Mouse (Mus musculus) intestine, postnatal 0 days (tissue): ENCODE results near the gene P2rx4. TPM values are rescaled to one million over a fixed set of nuclear protein-coding genes. Genes with fewer than 3 reads are reported as not detected.

ENCODE experiments used
- ATAC-seq: fragments of 200-750 bp; cut with Nextera tagmentation; 2 replicates; pipeline ENCODE4 v1.8.0; 2017; ENCODE audit warnings: mild to moderate bottlenecking, moderate TSS enrichment, moderate library complexity
- H3K27ac ChIP-seq: fragments of 300-500 bp; sonication (generic); 2 replicates; pipeline ENCODE4 v1.5.1; 2014; ENCODE audit warnings: mild to moderate bottlenecking, low read depth, low read length, moderate library complexity
- H3K27me3 ChIP-seq: fragments of 300-500 bp; sonication (generic); replicated peaks from 2 replicates; pipeline ENCODE4 v1.6.1; 2014; ENCODE audit warnings: low read length, mixed read lengths; ENCODE audit not compliant: control insufficient read depth, insufficient read depth
- H3K36me3 ChIP-seq: fragments of 300-500 bp; sonication (generic); 2 replicates; pipeline ENCODE4 v1.6.1; 2014; ENCODE audit warnings: mild to moderate bottlenecking, moderate library complexity; ENCODE audit not compliant: control insufficient read depth, insufficient read depth
- H3K4me1 ChIP-seq: fragments of 300-500 bp; sonication (generic); replicated peaks from 2 replicates; pipeline ENCODE4 v1.6.1; 2014; ENCODE audit warnings: antibody characterized with exemption, low read length, mixed read lengths; ENCODE audit not compliant: control insufficient read depth, insufficient read depth
- H3K4me2 ChIP-seq: fragments of 300-500 bp; sonication (generic); replicated peaks from 2 replicates; pipeline ENCODE4 v1.6.1; 2014; ENCODE audit warnings: low read depth, mild to moderate bottlenecking, moderate library complexity
- H3K4me3 ChIP-seq: fragments of 300-500 bp; sonication (generic); 2 replicates; pipeline ENCODE4 v1.5.1; 2014; ENCODE audit warnings: low read depth, low read length
- H3K9ac ChIP-seq: fragments of 300-500 bp; sonication (generic); 2 replicates; pipeline ENCODE4 v1.6.1; 2014; ENCODE audit warnings: mild to moderate bottlenecking, low read depth, low read length
- H3K9me3 ChIP-seq: fragments of 300-500 bp; sonication (generic); 2 replicates; pipeline ENCODE4 v1.6.1; 2016; ENCODE audit warnings: mixed run types; ENCODE audit not compliant: control insufficient read depth
- CTCF ChIP-seq: sonication (generic); IDR thresholded peaks from 2 replicates; pipeline ENCODE4 v1.5.1; 2016; ENCODE audit warnings: low read depth, mild to moderate bottlenecking, control low read depth, antibody characterized with exemption, moderate library complexity
- WGBS: fragments of 180-500 bp; shearing (Covaris S2); extraction: QIAGEN DNeasy Blood & Tissue Kit; methylation state at CpG from one replicate; pipeline ENCODE4 v1.1.7; 2014; 5-methylcytosine and 5-hydroxymethylcytosine counted together
- polyA plus RNA-seq: library from polyadenylated mRNA; unstranded; fragments of >200 nt; fragmentation: Nextera tagmentation; extraction: Ambion mirVana; gene quantifications from 2 replicates; pipeline ENCODE4 v1.2.1, GENCODE M21; 2015

Gene P2rx4
- polyA plus RNA-seq, 1 experiment from 2014 or later, result 90.3 TPM

DNA sequence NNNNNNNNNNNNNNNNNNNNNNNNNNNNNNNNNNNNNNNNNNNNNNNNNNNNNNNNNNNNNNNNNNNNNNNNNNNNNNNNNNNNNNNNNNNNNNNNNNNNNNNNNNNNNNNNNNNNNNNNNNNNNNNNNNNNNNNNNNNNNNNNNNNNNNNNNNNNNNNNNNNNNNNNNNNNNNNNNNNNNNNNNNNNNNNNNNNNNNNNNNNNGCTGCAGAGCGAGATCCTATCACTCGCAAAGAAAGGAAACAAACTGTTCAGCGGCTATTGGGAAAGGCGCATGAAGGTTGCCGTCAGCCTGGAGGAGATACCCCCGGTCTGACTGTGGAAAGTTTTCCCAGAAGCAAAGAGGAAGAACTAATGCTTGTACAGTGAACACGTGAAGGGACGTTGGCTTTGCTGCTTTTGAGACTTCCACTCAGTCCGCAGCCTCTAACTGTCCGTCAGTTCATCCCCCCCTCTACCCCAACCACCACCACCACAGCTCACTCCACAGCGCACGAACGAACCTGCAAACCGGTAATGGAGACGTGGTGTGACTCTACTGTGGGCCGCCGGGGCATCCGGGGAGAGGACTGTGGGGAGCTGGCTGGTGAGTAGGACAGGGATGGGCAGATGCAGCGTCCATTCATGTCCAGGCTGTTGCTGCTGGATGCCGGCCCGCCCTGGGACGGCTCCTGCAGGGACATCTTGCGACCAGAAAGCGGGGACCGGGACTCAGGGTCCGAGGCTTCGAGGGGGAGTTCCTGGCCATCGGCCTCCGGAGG, 56.1 kb downstream of the P2rx4 start:
- H3K9ac ChIP-seq, result no peak overlapping the region
- ATAC-seq, result no peak

DNA sequence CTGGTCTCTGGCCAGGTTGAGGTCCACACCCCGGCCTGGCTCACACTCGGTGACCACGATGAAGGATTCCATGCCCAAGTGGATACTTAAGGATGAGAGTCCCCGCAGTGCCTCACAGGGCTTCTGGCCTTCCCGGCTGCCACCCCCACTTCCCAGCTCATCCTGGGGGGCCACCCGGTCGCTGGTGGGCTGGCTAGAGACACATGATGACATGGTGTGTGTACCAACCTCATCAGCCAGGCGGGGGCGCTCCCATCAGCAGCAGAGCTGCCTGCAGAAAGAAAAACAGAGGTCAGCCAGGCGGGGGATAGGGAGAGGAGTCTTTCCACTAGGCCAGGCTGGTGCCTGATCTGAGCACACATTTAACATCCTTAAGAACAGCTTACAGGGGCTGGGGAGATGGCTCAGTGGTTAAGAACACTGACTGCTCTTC, 56.7 kb downstream of the P2rx4 start:
- H3K9me3 ChIP-seq, result no peaks in the 10 kb centered on the region
- no peaks in the 10 kb centered on the region for H3K27me3 ChIP-seq
- peak; percentile 64 for TF ChIP-seq CTCF
- H3K4me2 ChIP-seq, result peak overlapping the region; percentile 21; the same call in 1 of the 2 replicates
- 70% methylated on average over 10 of the region's 10 CpGs for WGBS
- no peak overlapping the region for H3K4me3 ChIP-seq
- ATAC-seq, result no peak
- H3K9ac ChIP-seq, result no peak overlapping the region
- H3K4me1 ChIP-seq, result 0 out of 2 replicates have a peak, but pooled peaks cover 2% of the 10 kb centered on the region
- H3K36me3 ChIP-seq, result peaks cover 10% of the 10 kb centered on the region; the same call in 1 of the 2 replicates
- H3K27ac ChIP-seq, result peak overlapping the region; percentile 46; the same call in 1 of the 2 replicates

More for the DNA sequence above, 56.1 kb downstream of the P2rx4 start:
- Histone ChIP-seq H3K9me3 (no peaks in the 10 kb centered on the region), H3K4me3 (no peak overlapping the region), H3K4me2 (peak overlapping the region; percentile 21), H3K27ac (peak overlapping the region; percentile 46; the same call in 1 of the 2 replicates), H3K36me3 (peaks cover 10% of the 10 kb centered on the region; the same call in 1 of the 2 replicates), H3K27me3 (no peaks in the 10 kb centered on the region), H3K4me1 (no peaks in the 10 kb centered on the region)
- TF ChIP-seq CTCF, result no peak
- 61% methylated on average over 29 of the region's 29 CpGs for whole genome bisulfite sequencing

DNA sequence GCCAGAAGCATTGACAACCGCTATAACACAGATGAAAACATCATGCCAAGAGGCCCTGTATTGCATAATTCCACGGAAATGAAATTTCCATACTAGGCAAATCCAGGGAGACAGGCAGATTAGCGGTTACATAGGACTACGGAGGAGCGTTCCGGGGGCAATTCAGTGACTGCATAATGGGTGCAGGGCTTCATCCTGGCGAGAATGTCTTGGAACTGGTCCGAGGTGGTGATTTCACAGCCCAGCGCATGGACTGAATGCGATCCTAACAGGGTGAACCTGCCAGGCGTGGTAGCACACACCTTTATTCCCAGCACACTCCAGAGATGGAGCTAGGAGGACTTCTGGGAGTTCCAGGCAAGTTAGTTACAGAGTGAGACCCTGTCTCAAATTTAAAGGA, 59.9 kb downstream of the P2rx4 start:
- no peak for ATAC-seq
- Histone ChIP-seq H3K36me3 (peaks cover 7% of the 10 kb centered on the region; the same call in 1 of the 2 replicates), H3K4me2 (no peak overlapping the region), H3K9me3 (no peaks in the 10 kb centered on the region), H3K27me3 (no peaks in the 10 kb centered on the region), H3K4me1 (0 out of 2 replicates have a peak, but pooled peaks cover 2% of the 10 kb centered on the region), H3K9ac (no peak overlapping the region), H3K27ac (no peak overlapping the region), H3K4me3 (no peak overlapping the region)
- WGBS, result 88% methylated on average over 11 of the region's 11 CpGs
- no peak for TF ChIP-seq CTCF

DNA sequence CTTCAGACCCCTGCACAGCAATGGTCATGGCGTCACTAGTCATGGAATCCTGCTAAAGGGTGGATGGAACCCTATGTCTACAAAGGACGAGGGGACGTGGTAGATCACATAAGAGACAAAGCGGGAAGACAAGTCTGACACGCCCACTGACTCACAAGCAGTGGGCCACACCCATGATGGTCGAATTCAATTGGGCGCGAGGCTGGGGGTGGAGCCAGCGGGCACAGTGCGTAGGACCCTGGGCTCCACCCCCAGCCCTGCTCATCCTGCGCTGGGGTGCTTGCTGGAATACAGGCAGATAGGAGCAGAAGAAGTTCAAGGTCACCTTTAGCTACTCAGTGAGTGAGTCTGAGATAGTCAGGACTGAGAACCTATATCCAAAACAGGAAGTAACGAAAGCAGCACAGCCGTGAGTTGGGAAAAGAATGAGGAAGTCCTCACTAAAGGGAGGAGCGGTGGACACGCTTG, 61.8 kb downstream of the P2rx4 start:
- Histone ChIP-seq H3K27me3 (no peaks in the 10 kb centered on the region), H3K9me3 (no peaks in the 10 kb centered on the region), H3K27ac (no peak overlapping the region), H3K4me3 (no peak overlapping the region), H3K4me2 (no peak overlapping the region), H3K9ac (no peak overlapping the region), H3K36me3 (no peaks in the 10 kb centered on the region), H3K4me1 (0 out of 2 replicates have a peak, but pooled peaks cover 2% of the 10 kb centered on the region)
- WGBS, result 79% methylated on average over 15 of the region's 15 CpGs
- no peak for TF ChIP-seq CTCF
- no peak for ATAC-seq

DNA sequence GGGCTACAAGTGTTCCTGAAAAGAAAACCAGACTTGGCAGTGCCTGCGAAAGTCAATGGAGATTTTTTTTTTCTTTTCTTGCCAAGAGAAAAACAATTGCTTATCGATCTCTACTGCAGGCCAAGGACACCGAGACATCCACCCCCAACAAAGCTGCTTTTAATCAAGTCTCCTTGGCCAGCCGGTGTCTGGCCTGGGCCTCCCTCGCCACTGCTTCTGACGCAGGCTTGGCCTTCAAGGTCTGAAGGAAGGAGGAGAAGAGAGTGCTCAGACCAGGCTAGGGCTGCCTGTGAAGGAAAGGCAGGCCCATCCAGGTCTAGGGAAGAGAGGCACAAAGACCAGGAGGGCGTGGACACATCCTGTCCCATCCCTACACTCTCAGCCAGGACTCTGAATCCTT, 63.0 kb downstream of the P2rx4 start:
- no peaks in the 10 kb centered on the region for H3K27me3 ChIP-seq
- TF ChIP-seq CTCF, result no peak
- no peak overlapping the region for H3K4me3 ChIP-seq
- no peaks in the 10 kb centered on the region for H3K9me3 ChIP-seq
- H3K27ac ChIP-seq, result no peak overlapping the region
- ATAC-seq, result no peak
- no peaks in the 10 kb centered on the region for H3K36me3 ChIP-seq
- 0 out of 2 replicates have a peak, but pooled peaks cover 2% of the 10 kb centered on the region for H3K4me1 ChIP-seq
- 63% methylated on average over 7 of the region's 7 CpGs for WGBS
- 0 out of 2 replicates have a peak overlapping the region, but pooled peaks have one; percentile 11 for H3K9ac ChIP-seq
- no peak overlapping the region for H3K4me2 ChIP-seq

DNA sequence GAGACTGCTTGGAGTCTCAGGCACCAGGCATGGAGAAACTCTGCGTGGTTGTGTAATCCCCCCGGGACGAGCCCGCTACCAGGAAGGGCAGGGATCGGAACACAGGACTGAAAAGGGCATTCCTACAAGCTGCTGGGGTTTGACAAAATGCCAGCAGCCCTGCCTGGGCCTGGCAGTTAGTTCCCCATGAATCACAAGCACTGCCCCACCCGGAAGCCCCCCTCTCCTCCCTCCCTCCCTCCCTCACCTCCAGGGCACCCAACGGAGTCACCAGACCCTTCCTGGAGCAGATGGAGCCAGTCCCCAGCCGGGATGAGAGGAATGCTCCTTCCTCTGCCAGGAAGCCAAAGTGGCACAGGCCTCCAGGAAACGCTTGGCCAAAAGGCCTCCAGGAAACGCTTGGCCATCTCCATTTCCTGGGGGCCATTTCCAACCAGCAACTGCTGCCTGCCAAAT, 63.5 kb downstream of the P2rx4 start:
- WGBS, result 61% methylated on average over 10 of the region's 10 CpGs
- ATAC-seq, result 0 out of 2 replicates have a peak, but pooled peaks have one; percentile 17
- H3K4me2 ChIP-seq, result no peak overlapping the region; the same call in 1 of the 2 replicates

More for the DNA sequence above, 63.5 kb downstream of the P2rx4 start:
- H3K9ac ChIP-seq, result 0 out of 2 replicates have a peak overlapping the region, but pooled peaks have one; percentile 11
- H3K27ac ChIP-seq, result no peak overlapping the region; the same call in 1 of the 2 replicates
- no peaks in the 10 kb centered on the region for H3K36me3 ChIP-seq
- no peaks in the 10 kb centered on the region for H3K27me3 ChIP-seq
- TF ChIP-seq CTCF, result no peak
- no peaks in the 10 kb centered on the region for H3K9me3 ChIP-seq
- H3K4me1 ChIP-seq, result 0 out of 2 replicates have a peak, but pooled peaks cover 2% of the 10 kb centered on the region
- H3K4me3 ChIP-seq, result no peak overlapping the region
